Mouse (Mus musculus): Measurements from ENCODE around the gene Galnt13. TPM values are rescaled to one million over a fixed set of nuclear protein-coding genes. Genes with fewer than 3 reads are reported as not detected.
"Not testable (repeated sequence)": the region's sequence is repeated elsewhere in the genome, so short reads cannot be mapped to it uniquely, and the experiment has no call there.

Gene Galnt13
- 10 to 100 TPM; 22.5 to 30.8 TPM for total RNA-seq (2021)
- long read RNA-seq, partial matches to known transcripts, result 2 of 4 reads
- long read RNA-seq, other reads (novel, unspliced or antisense), result 2 of 4 reads

DNA sequence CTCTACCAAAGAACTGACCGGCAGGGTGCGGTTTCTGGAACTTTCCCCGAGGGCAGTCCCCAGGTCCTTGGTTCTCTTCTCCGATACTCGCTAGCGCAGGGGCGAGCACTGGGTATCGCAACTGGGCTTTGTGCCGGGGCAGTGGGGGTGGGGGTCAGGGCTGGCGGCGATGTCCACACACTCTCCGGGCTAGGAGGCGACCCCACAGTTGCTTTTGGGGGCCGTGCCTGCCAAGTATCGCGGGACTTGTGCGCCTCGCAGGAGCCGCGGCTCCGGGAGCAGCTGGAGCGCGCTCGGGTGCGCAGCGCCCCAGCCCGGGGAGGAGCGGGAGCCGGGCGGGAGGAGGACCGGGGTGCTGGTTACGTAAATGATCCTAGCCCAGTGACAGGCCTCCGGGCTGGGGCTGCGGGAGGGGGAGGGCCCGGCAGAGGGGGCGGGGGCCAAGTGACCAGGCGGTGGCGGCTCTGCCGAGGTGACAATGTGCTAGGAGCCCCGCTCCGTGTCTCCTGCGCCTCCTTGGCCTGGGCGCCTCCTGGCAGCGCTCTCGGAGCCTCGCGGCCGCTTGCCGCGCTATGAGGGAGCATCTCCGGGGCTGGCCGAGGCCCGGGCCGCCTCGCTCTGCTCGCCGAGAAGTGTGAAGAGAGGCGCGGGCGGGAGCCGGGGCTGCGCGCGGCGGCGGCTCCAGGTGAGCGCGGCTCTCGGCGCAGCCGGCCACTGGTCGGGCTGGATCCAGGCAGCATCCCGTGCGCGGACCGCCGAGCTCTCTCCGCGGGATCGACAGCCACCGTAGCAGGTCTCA is at the start of gene Galnt13:
TSS of gene Galnt13 (plus strand) at position 381 of the 799 bp plus-strand sequence.
- peak; percentile 72 to 80 for DNase-seq (ENCODE audit: low spot score in 2 of 2)

DNA sequence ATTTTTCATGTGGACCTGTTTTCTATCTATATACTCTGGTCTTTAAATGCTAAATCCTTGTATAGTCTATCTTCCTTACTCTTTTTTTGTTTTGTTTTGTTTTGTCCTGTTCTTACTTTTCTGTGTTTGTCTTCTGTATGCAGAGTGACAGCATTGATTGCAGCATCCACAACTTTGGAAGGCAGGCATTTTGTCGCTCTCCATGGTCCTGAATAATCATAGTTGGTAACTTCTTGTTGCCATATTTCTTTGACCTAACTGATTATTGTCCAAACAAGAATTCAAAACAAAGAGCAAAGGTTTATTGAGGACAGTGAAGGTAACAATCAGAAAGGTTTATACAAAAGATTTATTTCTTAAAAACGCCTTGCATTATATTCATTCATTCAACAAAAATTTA is 5.1 kb upstream of the Galnt13 start:
- DNase-seq (ENCODE audit: low spot score in 2 of 2), result no peak

DNA sequence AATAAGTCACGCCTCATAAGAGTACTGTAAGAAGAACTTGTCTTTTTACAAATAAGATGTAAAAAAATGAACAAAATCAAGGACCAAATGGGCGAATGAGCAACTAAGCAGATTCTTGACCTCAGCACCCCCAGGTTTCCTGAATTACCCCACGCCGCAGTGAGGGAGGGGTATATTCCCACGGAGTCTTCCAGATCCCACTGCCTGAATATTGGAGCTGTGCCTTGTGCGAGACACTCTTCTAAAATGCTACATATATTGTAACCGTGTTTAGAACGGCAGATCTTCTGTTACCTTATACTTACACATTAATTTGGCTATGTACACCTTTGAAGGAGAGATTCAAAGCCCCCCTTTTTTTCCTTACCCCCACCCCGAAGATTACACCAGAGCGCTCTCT is 737 bp upstream of the Galnt13 start:
- peak in 1 of 2 experiments; percentile 9 for DNase-seq (ENCODE audit: low spot score in 2 of 2)

DNA sequence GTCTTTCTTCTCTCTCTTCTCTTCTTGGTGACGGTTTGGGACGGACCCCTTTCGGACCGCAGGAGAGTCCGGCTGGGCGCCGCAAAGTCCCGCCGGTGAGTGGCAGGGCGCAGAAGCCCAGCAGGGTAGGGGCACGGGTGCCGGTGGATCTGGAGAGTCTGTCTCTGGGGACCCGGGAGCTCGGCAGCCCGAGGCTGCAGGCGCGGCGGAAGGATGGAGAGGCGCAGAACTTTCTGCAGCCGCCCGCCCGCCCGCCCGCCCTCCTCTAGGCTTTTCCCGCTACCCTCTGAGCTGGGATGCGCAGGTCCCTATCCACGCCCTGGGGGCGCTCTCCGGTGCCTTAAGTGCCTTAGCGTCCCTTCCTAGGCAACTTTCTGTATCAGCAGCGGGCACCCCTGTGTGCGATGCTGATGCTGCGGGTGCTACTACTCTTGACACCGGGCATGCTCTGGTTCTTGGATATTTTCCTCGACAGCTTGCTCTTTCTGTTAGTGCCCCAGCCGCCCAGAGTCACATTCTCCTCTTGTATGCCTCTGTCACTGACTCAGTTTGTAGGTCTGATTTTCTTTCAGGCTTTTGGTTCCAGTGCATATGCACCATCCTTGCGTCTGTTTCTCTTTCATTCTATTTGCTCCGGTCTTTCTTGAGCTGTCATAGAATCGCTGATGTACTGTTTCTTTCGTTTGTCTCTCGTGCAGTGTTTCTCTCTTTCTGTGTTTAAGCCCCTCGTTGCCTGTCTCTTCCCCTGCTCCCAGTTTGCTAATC is 801 bp downstream of the Galnt13 start:
- DNase-seq (ENCODE audit: low spot score in 2 of 2), result peak; percentile 52 to 76

DNA sequence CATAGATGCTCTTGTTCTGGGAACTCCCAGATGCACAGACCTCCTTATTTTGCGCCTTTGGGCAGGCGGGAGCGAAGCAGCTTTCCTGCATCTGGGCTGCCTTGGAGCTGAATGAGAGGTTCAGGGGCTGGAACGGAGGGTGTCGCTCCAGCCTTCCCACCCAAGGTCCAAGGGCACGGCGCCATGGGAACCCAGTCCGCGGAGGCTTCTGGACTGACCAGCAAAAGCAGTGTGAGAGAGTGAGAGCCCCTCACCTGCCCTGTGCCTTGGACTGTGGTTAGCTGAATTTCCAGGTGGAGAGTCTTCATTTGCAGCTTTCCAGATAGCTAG is 1.3 kb downstream of the Galnt13 start:
- DNase-seq (ENCODE audit: low spot score in 2 of 2), result peak; percentile 12 to 23

DNA sequence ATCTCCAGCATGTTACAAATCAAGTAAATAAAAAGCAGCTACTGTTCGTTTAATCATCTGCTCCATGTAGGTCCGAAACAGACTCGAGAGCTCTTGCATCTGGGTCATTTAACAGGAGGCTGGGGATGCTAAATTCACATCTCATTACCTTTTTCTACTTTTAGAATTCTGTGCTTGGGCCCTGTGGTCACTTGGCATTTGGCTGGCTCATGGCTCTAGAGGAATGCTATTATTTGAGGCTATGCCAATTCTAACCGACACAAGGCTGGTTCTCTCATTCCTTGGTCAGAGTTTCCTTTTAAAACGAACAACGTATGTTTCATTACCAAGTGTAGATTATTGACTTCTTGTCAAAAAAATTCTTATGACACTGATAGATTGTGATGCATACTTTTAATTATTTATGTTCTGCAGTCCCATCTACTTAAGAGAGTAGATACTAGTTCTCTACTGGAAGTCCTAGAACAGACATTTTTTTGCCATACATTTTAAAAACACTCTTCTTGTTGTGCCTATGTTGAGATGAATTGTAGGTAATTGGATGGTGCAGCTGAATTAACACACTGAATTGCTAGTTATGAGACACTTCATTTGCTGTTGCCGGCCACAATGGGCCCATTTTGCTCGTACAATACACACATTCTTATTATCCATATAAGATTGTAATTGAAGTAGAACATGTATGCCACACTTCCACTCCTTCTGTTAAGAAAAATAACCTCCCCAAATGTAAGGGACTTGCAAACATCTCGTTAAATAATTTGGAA is 6.8 kb downstream of the Galnt13 start:
- DNase-seq (ENCODE audit: low spot score in 2 of 2), result no peak

DNA sequence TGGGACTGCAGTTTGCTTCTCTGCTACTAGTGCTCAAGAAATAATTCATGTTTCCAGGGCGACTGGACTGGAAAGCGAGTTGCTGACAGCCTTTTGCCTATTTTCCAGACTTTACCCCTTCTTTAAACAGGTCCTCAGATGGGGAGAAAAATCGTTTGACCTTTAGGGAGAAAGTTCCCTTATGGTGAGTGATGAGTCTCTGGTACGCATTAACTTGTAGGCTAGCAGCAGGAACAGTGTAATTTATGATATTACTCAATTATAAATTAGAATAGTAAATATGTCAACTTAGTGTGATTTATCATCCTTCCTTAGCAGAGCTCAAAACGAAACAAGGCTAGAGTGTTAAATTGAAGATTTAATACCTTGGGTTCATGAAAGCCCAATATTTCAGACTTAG is 47.3 kb downstream of the Galnt13 start:
- no peak for DNase-seq (ENCODE audit: low spot score in 2 of 2)

DNA sequence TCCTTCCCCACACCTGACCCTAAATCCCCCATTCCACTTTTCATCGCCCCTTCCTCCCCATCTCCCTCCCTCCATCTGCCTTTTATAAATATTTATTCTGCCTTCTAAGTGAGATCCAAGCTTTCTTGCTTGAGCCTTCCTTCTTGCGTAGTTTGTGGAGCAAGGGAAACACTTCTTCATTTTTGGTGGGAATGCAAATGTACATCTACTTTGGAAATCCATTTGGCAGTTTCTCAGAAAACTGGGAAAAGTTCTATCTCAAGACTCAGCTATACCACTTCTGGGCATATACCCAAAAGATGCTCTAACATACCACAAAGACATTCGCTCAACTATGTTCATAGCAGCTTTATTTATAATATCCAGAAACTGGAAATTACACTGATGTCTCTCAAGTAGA is 86.9 kb downstream of the Galnt13 start:
- no peak for DNase-seq (ENCODE audit: low spot score in 2 of 2)

DNA sequence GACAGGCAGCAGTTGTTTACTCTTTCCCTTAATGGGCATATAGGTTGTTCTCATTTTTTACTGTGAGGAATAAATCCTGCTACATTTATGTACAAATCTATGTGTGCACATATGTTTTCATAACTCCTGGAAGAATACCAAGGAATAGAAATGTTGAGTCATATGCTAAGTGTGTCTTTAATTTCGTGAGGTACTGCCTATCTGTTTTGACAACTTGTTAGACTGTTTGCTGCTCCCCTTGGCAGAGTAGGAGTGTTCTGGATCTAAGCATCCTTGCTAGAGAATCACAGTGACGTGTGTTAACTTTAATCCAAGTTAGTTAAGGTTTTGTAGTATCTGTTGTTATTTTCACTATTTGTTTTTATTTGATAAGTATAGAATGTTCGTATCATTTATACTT is 91.0 kb downstream of the Galnt13 start:
- DNase-seq (ENCODE audit: low spot score in 2 of 2), result peak in 1 of 2 experiments; percentile 9

DNA sequence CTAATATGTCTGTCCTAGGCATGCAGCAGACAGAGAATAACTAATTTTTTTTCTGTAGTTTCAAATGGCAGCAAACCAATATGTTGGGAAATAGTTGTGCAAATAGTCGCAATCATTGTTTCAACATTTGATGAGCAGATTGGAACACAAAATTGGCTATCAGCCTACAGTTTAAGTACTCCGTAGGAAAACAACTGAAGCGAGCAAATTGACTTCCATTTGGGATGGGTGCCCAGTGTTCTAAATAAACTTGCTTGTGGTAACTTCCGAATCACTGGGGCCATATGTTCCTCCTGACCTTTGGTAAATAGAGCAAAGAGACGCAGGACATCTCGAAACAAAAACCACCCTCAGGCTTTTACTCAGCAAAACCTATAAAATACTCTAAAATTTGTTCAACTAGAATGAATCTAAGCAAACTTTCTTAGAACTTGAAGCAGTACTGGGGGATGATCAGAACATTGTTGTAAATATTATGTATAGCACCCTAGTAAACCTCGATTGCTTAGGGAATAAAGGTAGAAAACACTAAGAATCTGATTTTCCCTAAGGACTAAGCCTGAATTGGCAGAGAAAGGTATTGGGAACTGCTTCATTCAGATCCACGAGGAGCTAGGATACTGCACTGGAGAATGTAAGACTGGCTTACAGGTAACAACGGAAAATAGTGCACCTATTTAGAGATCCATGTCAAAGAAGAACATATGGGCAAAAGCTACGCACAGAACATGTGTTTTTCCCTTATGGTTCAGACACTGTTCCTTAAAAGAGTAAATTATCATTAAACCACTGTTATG is 122.4 kb downstream of the Galnt13 start:
- DNase-seq (ENCODE audit: low spot score in 2 of 2), result peak; percentile 10 to 76

DNA sequence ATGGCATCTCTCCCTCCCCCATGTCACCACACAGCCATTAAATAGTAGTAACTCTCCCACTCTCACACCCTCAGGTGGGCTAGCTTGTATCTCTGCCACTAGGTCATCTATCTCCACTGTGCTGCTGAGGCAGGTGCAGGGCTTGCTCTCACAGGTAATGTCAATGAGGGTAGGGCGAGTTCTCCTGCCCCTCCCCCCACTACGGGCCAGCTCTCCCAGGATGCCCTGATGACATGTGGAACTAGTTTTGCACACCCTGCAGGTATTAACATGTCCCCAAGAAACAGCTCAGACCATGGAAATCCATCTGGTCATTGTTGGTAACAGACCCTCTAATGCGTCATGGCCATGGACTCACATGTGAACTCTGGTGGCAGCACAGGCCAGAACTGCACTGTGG is 129.0 kb downstream of the Galnt13 start:
- no peak for DNase-seq (ENCODE audit: low spot score in 2 of 2)

DNA sequence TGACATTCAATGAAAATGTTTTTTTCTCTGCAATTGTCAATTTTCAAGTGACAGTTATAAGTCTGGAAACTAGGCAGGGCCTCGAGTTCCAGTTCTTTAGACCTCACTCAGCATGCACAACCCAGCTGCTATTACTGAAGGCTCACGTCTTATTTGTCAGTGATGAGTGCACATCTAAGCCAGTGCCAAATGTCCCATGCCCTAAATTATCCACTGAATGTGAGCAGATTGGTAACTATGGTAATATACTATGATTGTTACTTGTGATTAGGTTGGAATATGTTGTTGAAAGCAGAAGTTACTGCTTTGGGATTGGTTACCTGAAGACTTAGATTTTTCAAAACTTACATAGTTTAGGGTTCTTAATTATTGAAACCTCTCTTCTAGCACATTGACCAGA is 131.1 kb downstream of the Galnt13 start:
- no peak for DNase-seq (ENCODE audit: low spot score in 2 of 2)

DNA sequence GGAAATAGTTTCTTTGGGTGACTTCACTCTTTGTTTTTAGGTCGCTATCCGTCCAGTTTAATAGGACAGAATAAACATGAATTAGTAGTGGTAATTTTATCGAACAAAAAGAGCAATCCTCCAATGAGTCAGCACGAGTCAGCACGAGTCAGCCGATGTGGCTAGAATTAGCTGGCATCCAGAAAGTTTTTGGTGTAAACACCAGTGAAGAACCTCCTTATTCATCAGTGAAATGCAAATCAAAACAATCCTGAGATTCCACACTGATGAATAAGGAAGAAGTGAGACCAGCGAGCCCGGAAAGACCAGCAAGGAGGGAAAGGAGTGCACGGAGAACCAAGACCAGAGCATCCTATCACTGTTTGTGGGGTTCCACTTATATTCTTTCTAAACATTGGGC is 131.5 kb downstream of the Galnt13 start:
- DNase-seq (ENCODE audit: low spot score in 2 of 2), result peak in 1 of 2 experiments; percentile 12

DNA sequence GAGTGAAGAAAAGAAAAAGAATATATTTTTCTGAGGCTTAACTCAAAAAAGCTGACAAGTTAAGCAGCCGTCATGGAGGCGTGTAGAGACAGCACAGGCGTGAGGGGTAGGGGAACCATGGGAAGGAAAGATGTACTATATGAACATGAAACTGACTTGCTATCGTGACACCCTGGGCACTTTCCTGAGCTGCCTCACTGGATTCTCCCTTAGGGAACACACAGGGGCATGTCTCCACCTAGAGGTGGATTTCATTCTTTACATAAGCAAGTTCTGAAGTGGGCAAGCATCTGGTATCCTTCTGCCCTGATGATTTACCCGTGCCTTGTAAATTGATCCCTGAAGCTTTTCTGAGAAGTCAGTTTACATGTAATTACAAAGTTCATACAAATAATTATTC is 277.7 kb downstream of the Galnt13 start:
- not testable (repeated sequence) for DNase-seq (ENCODE audit: low spot score in 2 of 2)

DNA sequence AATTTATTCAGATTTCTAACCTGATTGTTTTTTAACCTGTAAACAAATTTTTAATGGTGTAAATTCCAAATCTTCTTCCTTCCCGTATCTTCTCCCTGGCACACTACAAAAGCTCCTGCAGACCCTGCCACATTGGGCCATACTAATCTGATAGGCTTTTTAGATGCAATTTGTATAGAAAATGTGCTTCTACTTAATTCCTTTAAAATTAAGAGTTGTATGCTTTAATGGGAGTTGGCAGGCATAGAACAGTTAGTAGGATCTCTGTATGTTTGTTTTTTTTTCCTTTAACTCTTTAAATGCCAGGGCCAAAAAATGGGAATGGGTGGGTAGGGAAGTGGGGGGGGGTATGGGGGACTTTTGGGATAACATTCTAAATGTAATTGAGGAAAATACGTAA is 315.1 kb downstream of the Galnt13 start:
- DNase-seq (ENCODE audit: low spot score in 2 of 2), result no peak

DNA sequence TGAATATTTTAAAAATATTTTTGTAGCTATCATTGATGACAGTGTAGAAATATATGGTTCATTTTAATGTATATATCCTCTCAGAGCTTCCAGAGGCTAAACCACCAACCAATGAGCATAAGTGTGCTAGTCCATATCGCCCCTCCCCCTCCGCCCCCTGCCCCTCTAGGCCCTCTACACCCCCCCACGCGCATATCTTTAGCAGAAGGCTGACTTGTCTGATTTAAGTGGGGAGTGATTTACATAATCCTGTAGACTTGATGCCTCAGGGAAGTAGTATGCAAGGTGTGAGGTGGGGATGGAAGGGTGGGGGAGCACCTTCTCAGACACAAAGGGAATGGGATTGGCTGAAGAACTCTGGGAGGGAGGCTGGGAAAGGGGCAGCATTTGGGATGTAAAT is 323.7 kb downstream of the Galnt13 start:
- DNase-seq (ENCODE audit: low spot score in 2 of 2), result no peak

DNA sequence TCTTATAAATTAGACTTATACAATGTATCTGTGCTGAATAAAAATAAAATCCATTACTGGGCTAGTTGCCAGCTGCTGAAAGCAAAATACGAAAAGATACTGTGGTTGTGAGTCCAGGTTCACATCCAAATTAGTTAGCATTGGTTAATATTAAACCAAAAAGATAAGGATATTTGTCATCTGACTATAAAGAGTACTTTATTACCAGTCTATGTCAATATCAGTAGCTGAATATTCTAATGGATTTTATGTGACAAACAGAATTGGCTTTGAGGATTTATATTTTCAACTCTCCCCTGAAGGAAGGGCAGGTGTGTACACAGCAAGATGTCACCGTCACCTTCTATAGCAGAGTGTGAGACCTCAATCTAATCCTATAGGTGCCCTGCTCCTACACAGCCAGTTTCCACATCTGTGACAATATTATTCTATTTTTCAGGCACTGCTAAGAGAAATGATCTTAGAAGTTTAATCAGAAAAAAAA is 342.7 kb downstream of the Galnt13 start:
- DNase-seq (ENCODE audit: low spot score in 2 of 2), result no peak

DNA sequence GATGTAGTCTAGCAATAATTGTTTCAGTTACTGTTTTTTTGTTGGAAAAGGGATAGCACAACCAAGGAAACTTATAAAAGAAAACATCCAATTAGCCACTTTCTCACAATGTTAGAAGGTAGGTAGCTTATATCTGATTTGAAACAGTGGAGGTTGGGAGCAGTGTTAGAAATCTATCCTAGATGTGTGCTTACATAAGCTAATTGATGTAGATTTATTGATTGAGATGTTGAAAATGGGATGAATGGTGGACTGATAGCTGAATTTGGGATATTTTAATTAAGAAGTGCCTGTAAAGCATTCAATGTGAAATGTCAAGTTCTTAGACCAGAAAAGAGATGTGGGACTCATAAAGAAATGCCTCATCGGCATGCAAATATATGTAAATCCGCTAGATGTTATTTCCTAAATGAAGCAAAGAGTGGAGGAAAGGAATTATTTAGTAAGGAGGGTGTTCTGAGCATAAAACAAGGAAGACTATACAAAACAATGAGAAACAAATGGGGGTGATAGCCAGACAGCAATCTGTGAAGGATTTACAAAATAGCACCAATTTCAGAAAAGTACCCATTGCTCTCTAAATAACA is 377.6 kb downstream of the Galnt13 start:
- no peak for DNase-seq (ENCODE audit: low spot score in 2 of 2)

DNA sequence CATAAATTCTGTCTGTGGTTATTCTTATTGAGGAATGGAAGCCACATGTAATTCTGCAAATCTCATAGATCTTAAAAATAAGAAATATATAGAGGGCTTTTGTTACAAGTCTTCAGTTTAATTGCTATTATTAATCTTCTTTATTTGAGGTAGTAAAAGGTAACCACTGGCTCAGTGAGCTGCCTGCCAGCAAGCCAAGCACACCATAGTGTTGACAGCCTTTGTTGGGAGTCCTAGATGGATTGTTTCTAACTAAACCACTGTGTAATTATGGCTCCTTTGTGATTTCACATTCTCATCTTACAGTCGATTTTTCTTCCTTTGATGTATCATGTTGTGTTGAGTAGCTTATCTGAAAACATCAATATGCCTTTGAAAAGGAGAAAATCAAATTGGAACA is 405.1 kb downstream of the Galnt13 start:
- DNase-seq (ENCODE audit: low spot score in 2 of 2), result no peak

DNA sequence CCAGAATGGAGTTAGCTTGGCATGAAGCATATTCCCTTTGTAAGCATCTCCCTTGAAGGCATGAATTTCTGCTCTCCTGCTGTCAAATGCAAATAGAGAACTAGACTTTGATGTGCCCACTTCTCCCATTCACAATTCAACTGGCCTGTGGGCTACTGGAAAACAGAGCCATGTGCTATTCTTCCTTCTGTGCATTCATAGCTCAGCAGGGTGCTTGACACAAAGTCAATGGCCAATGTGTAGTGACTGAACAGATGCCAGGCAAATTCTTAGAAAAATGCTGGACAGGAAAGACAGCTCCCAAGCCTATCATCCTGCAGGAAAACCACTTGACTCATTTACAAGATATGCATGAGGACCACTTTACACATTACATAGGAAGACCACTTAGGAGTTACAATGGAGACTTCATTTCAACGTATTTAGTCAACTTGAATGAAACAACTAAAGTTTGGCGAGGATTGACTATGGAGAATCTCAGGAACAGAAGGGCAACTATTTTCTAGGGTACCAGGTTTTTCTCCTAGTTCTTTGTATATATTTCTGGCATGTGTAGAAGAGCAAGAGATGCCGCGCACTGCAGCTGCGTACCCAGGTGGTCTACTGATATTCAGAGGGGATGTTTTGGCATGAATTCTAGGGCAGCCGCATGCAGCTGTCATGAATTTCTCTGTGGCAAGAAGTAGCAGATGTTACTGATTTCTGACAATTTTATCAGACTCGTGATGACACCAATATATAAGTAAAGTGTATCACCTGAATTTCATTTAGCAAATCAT is 470.4 kb downstream of the Galnt13 start:
- DNase-seq (ENCODE audit: low spot score in 2 of 2), result no peak

All from layer of hippocampus, adult 18-20 months (tissue).